Mouse (Mus musculus): Measurements from ENCODE around the gene AY074887. TPM values are rescaled to one million over a fixed set of nuclear protein-coding genes. Genes with fewer than 3 reads are reported as not detected.

AY074887 gene
- polyA plus RNA-seq (2017; shearing (Covaris generic)): not detected

DNA sequence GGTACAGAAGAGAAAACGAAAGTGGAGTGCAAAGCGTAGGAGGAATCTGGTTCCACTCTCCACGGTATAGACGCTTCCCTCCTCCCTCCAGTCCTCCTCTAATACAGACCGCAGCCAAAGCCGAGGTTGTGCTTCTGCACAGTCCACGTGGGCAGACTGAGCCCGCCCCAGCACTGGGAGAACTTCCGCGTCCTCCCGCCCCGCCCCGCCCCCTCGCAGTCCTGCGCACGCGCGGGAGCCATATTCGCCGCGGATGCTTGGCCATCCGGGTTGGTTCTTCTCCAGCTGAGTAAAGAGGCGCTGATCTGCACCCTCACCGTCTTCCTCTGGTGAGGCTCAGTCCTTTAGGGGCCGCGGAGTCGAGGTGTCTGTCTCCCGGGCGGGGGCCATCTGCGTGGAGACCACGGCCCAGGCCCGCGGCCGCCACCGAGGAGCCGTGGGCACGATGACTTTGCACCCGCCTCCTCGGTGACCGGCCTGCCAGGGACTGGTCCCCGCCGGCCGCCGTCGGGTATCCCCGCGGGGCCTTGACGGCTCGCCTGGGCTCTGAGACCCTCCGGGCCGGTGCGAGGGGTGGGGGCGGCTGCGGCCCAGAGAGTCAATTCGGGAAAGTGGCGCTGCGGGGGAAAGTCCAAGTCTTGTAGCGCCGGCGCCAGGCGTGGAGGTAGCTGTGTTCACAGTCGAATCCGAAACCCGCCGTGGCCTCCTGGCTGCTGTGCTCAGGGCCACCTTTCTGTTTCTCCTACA lies at the start of gene AY074887, which contains the start of gene Psma4:
AY074887 (minus strand) TSS at position 424 of the 747 bp plus-strand sequence.
Psma4 (plus strand) TSS at position 216 of the 747 bp plus-strand sequence.

DNA sequence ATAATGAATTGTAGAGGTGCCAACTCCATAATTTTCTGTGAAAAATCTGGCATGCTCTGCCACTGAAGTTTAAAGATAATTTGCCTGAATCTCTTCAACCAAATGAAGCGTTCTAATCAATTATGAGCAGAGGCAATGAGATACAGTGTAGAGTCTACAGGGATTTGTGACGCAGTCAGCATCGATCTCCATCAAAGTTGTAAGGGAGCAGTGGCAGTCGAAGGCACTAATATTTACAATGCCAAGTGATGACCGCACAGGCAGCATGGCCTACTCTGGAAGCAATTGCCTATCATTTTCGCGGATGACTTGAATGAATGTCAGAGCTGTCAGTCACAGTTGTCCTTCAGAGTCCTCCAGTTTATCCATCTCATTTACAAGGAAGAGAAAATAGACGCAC lies 29.9 kb upstream of the AY074887 start, which contains the start of gene Chrna5:
Chrna5 (plus strand) TSS at position 207 of the 400 bp plus-strand sequence.

DNA sequence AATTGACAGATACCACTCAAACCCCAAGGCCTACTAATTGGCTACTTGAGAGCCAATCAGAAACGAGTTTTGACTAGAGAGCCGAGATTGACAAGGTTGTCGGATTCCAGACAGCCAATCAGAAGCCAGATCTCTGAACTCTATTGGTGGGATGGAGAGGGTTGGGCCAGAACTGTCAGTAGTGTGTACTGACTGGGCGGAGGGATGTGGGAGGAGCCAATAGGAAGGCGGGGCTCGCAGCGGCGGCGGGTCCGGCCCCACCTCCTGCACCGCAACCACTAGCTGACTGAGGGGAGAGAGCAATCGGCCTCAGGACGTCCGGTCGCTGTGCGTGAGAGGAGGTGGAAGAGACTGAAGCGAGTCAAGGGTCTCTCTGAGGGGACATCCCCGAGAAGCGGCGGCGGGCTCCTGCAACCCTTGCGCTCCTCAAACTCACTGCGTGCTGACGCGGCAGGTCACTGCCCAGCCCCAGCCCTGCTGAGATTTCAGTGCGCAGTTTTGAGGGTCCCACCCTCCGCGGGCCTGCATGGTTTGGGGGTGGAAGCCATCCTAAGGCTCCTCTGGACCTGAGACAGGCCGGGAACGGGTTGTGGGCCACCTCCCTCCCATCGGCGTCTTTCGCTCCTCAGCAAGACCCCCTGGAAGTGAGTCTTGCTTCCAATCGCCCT lies 33.7 kb downstream of the AY074887 start, which contains the start of gene Hykk:
Hykk (plus strand) TSS at position 274 of the 668 bp plus-strand sequence.

Other genes with a start within 250 kb of the AY074887 start
- gene Wdr61, start 216.5 kb downstream of the AY074887 start, polyA plus RNA-seq (2017; shearing (Covaris generic)): 51.2 TPM
- gene Crabp1, start 186.2 kb downstream of the AY074887 start, polyA plus RNA-seq (2017; shearing (Covaris generic)): not detected
- gene Ireb2, start 87.2 kb downstream of the AY074887 start, polyA plus RNA-seq (2017; shearing (Covaris generic)): 18.0 TPM
- 0.38 TPM for gene Hykk, start 33.7 kb downstream of the AY074887 start, polyA plus RNA-seq (2017; shearing (Covaris generic))
- gene Psma4, start 208 bp downstream of the AY074887 start, polyA plus RNA-seq (2017; shearing (Covaris generic)): 121 TPM
- gene Chrna5, start 29.9 kb upstream of the AY074887 start, polyA plus RNA-seq (2017; shearing (Covaris generic)): 0.41 TPM
- gene Chrna3, start 75.6 kb upstream of the AY074887 start, polyA plus RNA-seq (2017; shearing (Covaris generic)): not detected
- not detected for gene Chrnb4, start 97.8 kb upstream of the AY074887 start, polyA plus RNA-seq (2017; shearing (Covaris generic))
- gene Ube2q2, start 197.9 kb upstream of the AY074887 start, polyA plus RNA-seq (2017; shearing (Covaris generic)): 49.8 TPM